Mouse (Mus musculus): Measurements from ENCODE around the gene Uhrf1bp1l. TPM values are rescaled to one million over a fixed set of nuclear protein-coding genes. Genes with fewer than 3 reads are reported as not detected.

Gene Uhrf1bp1l
- polyA plus RNA-seq, 1 experiment from 2014 or later = 22.5 TPM

DNA sequence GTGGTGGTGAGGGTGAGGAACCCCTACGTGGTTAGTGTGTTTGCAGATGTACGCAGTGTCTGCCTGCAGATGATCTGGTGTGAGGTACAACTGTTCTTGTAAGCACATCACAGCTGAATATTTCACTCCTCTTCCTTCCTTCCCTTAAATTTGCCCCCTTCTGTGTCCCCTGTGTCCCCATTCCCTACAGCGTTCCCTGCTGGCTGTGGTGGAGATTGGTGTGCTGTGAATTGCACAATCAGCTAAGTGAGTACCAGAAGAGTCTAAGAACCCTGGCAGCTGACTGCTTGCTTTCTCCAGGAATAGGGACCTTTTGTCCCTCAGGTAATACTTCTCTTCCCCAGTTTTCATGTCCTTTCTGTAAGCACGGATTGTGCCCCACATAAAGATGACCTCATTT, 10.4 kb downstream of the Uhrf1bp1l start:
- no peak overlapping the region for H3K9ac ChIP-seq (ENCODE audit: low read length)
- WGBS = 77% methylated on average over 4 of the region's 4 CpGs
- ATAC-seq (ENCODE audit: insufficient read depth, low FRiP score) = no peak
- H3K27me3 ChIP-seq (ENCODE audit: control insufficient read depth, insufficient read depth, low read length) = no peaks in the 10 kb centered on the region
- H3K4me3 ChIP-seq (replicated peaks; ENCODE audit: low read length) = no peak overlapping the region
- H3K27ac ChIP-seq (ENCODE audit: low read length) = no peak overlapping the region
- H3K36me3 ChIP-seq (ENCODE audit: control insufficient read depth, insufficient read depth, low read length) = no peaks in the 10 kb centered on the region
- H3K4me1 ChIP-seq (ENCODE audit: control insufficient read depth, insufficient read depth, low read length) = no peaks in the 10 kb centered on the region
- H3K9me3 ChIP-seq (replicated peaks; ENCODE audit: control insufficient read depth, low read length) = no peaks in the 10 kb centered on the region
- H3K4me2 ChIP-seq (ENCODE audit: low read depth, low read length) = no peak overlapping the region

DNA sequence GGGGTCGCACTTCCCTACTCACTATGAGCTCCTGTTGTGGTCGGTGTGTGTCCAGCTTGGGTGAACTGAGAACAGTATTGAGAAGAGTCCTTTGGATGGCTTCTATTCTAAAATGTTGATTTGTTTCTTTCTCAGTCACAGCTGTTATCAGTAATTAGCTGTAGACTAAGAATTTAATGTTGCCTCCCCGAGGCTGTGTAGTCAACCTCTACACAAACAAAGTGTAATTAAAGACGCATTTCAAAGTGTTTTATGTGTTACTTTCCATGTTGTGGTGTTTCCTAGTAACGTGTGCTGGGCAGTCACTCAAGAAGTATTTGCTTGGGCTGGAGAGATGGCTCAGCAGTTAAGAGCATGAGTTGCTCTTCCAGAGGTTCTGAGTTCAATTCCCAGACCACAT, 16.0 kb downstream of the Uhrf1bp1l start:
- Histone ChIP-seq H3K4me1 (ENCODE audit: control insufficient read depth, insufficient read depth, low read length) (no peaks in the 10 kb centered on the region), H3K9ac (ENCODE audit: low read length) (no peak overlapping the region), H3K9me3 (replicated peaks; ENCODE audit: control insufficient read depth, low read length) (no peaks in the 10 kb centered on the region), H3K4me2 (ENCODE audit: low read depth, low read length) (no peak overlapping the region), H3K36me3 (ENCODE audit: control insufficient read depth, insufficient read depth, low read length) (no peaks in the 10 kb centered on the region), H3K27me3 (ENCODE audit: control insufficient read depth, insufficient read depth, low read length) (no peaks in the 10 kb centered on the region), H3K27ac (ENCODE audit: low read length) (no peak overlapping the region), H3K4me3 (replicated peaks; ENCODE audit: low read length) (no peak overlapping the region)
- ATAC-seq (ENCODE audit: insufficient read depth, low FRiP score) = no peak
- WGBS = 87% methylated on average over 5 of the region's 5 CpGs

DNA sequence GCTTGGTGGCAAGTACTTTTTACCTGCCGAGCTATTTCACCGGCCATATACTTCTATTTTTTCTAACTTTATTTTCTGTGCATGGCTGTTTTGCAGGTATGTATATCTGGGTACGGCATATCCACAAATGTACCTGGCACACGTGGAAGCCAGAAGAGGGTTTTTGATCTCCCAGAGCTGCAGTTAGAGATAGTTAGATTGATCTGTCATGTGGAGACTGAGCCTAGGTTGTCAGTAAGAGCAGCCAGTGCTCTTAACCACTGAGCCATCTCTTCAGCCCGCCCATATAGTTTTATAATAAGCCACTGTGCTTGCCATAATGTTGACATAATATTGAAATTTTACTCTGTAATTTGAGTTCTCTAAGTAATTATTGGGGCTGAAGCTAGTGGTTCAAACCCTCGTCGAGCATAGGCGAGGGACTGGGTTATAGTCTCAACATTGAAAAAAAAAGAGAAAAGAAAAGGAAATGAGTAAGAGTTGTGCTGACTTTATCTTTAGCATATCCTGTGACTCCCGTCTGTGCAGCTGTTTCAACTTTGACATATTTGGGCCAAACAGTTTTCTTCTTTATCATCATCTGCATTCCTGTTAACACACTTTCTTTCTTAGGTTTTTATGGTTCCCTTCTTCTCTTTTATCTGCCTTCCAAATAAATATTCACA, 19.8 kb downstream of the Uhrf1bp1l start:
- Histone ChIP-seq H3K36me3 (ENCODE audit: control insufficient read depth, insufficient read depth, low read length) (no peaks in the 10 kb centered on the region), H3K27ac (ENCODE audit: low read length) (no peak overlapping the region), H3K4me2 (ENCODE audit: low read depth, low read length) (no peak overlapping the region), H3K9ac (ENCODE audit: low read length) (no peak overlapping the region), H3K4me1 (ENCODE audit: control insufficient read depth, insufficient read depth, low read length) (peaks cover 7% of the 10 kb centered on the region; the same call in 1 of the 2 replicates), H3K9me3 (replicated peaks; ENCODE audit: control insufficient read depth, low read length) (no peaks in the 10 kb centered on the region), H3K27me3 (ENCODE audit: control insufficient read depth, insufficient read depth, low read length) (no peaks in the 10 kb centered on the region), H3K4me3 (replicated peaks; ENCODE audit: low read length) (no peak overlapping the region)
- WGBS = 73% methylated on average over 9 of the region's 9 CpGs
- no peak for ATAC-seq (ENCODE audit: insufficient read depth, low FRiP score)

DNA sequence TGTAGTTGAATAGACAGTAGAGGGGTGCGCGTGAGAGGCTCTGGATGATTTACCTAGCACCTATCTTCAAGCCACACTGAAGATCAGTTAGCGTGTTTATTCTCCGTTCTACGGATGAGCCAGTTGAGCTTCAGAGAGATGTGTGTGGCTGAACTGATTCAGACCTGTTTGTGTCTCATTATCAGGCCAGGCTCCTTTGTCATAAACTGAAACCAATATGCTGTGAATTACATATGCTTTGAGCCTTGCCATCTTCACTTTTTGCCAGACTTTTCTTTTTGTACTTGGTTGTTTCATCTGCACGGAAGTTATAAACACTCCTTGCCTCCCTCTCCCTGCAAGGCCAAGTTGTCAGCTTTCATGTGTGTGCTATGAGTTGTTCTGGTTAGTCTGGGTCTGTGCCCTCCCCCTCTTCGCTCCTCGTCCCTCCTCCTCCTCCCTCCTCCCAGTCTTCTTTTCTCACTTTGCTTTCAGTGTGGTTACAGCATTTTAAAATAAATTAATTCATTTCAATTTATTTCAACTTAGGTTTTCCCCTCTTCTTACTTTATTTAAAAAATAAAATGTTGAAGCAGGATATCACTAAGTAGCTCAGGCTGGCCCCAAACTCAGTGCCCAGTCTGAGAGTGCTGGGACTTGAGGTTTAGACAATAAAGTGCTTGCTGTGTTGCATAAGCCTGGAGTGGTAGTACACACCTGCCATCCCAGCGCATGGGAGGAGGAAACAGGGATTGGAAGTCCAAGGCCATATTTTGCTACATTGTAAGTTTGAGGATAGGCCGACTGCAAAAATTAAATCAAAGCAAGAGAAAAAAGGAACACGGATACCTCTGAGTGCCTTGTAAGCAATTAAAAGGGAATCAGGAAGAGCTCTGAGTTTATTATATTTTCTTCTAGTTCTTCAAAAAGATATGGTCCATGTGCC, 21.3 kb downstream of the Uhrf1bp1l start:
- no peak overlapping the region for H3K9ac ChIP-seq (ENCODE audit: low read length)
- ATAC-seq (ENCODE audit: insufficient read depth, low FRiP score) = no peak
- WGBS = 78% methylated on average over 11 of the region's 11 CpGs

DNA sequence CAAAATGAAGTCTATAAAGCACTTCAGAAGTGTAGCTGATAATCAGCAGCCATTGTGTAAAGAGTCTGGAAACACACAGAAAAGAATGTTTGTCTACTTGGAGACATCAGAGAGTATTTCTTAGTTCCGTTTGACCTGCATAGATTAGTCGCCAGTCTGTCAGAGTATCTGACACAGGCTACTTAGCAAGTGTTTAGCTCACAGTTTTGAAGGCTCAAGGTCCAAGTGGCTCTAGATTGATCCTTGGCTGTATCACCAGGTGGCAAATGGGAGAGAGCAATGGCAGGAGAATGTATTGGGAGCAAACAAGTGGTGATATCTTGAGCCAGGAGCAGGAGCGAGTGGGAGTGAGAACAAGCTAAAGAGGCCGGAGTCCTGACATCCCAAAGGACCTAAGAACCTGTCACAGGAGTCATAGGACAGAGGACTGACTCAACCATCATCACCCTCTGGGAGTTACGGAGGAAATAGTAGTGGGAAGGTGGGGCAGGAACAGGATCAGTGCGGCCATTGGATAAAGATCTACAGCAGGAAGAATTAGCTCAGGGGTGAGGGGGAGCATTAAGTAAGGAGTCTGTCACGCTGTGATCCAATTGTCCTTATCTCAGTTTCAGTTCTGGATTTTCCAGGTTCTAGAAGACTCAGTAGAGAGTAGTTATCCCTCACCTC, 23.7 kb downstream of the Uhrf1bp1l start:
- no peaks in the 10 kb centered on the region for H3K27me3 ChIP-seq (ENCODE audit: control insufficient read depth, insufficient read depth, low read length)
- H3K9me3 ChIP-seq (replicated peaks; ENCODE audit: control insufficient read depth, low read length) = no peaks in the 10 kb centered on the region
- peak overlapping the region; percentile 72; the same call in 1 of the 2 replicates for H3K27ac ChIP-seq (ENCODE audit: low read length)
- peak; percentile 42; the same call in 1 of the 2 replicates for ATAC-seq (ENCODE audit: insufficient read depth, low FRiP score)
- H3K4me3 ChIP-seq (replicated peaks; ENCODE audit: low read length) = no peak overlapping the region
- peaks cover 7% of the 10 kb centered on the region; the same call in 1 of the 2 replicates for H3K4me1 ChIP-seq (ENCODE audit: control insufficient read depth, insufficient read depth, low read length)
- 56% methylated on average over 7 of the region's 7 CpGs for whole genome bisulfite sequencing
- H3K9ac ChIP-seq (ENCODE audit: low read length) = no peak overlapping the region
- H3K4me2 ChIP-seq (ENCODE audit: low read depth, low read length) = peak overlapping the region; percentile 34
- H3K36me3 ChIP-seq (ENCODE audit: control insufficient read depth, insufficient read depth, low read length) = no peaks in the 10 kb centered on the region

More for the DNA sequence above, 21.3 kb downstream of the Uhrf1bp1l start:
- Histone ChIP-seq H3K27ac (ENCODE audit: low read length) (no peak overlapping the region), H3K36me3 (ENCODE audit: control insufficient read depth, insufficient read depth, low read length) (no peaks in the 10 kb centered on the region), H3K4me2 (ENCODE audit: low read depth, low read length) (no peak overlapping the region), H3K4me1 (ENCODE audit: control insufficient read depth, insufficient read depth, low read length) (peaks cover 7% of the 10 kb centered on the region; the same call in 1 of the 2 replicates), H3K9me3 (replicated peaks; ENCODE audit: control insufficient read depth, low read length) (no peaks in the 10 kb centered on the region), H3K27me3 (ENCODE audit: control insufficient read depth, insufficient read depth, low read length) (no peaks in the 10 kb centered on the region), H3K4me3 (replicated peaks; ENCODE audit: low read length) (no peak overlapping the region)

DNA sequence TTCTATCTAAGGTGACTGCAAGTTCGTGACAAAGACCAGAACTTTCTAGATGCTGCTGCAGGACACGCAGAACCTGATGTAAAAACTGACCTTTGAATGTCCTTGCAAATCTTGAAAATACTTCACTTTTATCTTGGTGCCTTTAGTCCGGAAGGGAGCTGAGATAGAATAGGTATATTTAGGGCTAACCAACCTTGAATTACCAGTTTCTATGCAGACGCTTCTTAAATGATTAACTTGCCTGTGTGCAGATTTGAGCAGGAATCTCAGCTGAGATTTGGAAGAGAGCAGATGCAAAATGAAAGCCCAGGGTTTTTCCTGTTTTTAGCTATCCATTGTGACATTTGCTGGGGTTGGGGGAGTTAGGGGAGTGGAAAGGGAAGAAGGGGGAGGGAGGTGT, 24.3 kb downstream of the Uhrf1bp1l start:
- H3K4me2 ChIP-seq (ENCODE audit: low read depth, low read length) = peak overlapping the region; percentile 34
- peaks cover 7% of the 10 kb centered on the region; the same call in 1 of the 2 replicates for H3K4me1 ChIP-seq (ENCODE audit: control insufficient read depth, insufficient read depth, low read length)

DNA sequence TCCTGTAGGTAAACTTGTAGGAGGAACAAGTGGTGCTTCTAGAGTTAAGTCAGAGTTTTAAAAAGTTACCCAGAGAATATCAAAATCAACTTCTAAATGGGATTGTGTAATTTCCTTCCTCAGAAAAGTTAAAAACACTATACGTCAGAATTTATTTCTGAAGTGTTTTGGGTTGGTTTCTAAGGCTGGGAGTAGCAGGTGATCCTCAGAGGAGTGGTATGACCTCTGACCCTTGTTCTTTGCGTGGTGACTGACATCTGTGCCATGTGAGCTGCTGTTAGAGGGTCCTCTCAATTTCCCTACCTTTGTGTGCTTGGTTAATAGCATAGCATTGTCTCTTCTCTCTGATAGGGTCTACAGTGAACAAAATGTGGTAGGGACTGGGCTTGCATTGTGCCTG, 27.1 kb downstream of the Uhrf1bp1l start:
- 58% methylated on average over 2 of the region's 2 CpGs for WGBS
- no peaks in the 10 kb centered on the region for H3K9me3 ChIP-seq (replicated peaks; ENCODE audit: control insufficient read depth, low read length)
- H3K36me3 ChIP-seq (ENCODE audit: control insufficient read depth, insufficient read depth, low read length) = no peaks in the 10 kb centered on the region
- no peak overlapping the region for H3K4me3 ChIP-seq (replicated peaks; ENCODE audit: low read length)
- no peak overlapping the region for H3K27ac ChIP-seq (ENCODE audit: low read length)
- ATAC-seq (ENCODE audit: insufficient read depth, low FRiP score) = no peak
- no peak overlapping the region for H3K9ac ChIP-seq (ENCODE audit: low read length)
- peaks cover 7% of the 10 kb centered on the region; the same call in 1 of the 2 replicates for H3K4me1 ChIP-seq (ENCODE audit: control insufficient read depth, insufficient read depth, low read length)
- H3K27me3 ChIP-seq (ENCODE audit: control insufficient read depth, insufficient read depth, low read length) = no peaks in the 10 kb centered on the region
- H3K4me2 ChIP-seq (ENCODE audit: low read depth, low read length) = no peak overlapping the region

More for the DNA sequence above, 24.3 kb downstream of the Uhrf1bp1l start:
- Histone ChIP-seq H3K27ac (ENCODE audit: low read length) (peak overlapping the region; percentile 72; the same call in 1 of the 2 replicates), H3K9me3 (replicated peaks; ENCODE audit: control insufficient read depth, low read length) (no peaks in the 10 kb centered on the region), H3K27me3 (ENCODE audit: control insufficient read depth, insufficient read depth, low read length) (no peaks in the 10 kb centered on the region), H3K4me3 (replicated peaks; ENCODE audit: low read length) (no peak overlapping the region), H3K36me3 (ENCODE audit: control insufficient read depth, insufficient read depth, low read length) (no peaks in the 10 kb centered on the region), H3K9ac (ENCODE audit: low read length) (no peak overlapping the region)
- 43% methylated on average over 4 of the region's 4 CpGs for WGBS
- peak; percentile 48; the same call in 1 of the 2 replicates for ATAC-seq (ENCODE audit: insufficient read depth, low FRiP score)

DNA sequence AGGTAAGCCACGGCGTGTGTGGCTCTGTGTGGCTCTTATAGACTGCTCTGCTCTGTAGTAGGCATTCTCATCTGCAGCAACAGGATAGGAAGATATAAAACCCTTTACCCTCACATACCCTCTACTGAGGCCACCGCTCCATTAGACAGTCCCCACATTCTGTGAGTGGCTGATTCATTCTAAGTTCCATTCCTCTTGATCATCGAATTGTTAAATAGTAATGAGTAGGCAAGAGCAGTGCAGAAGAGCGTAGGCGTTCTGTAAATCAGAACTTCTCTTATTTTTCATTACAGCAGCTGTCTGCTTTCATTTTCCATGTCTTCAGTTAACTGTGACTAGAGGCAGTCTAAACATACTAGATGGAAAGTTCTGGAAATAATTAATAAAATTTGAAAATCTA, 31.2 kb downstream of the Uhrf1bp1l start:
- no peak overlapping the region for H3K4me2 ChIP-seq (ENCODE audit: low read depth, low read length)
- H3K36me3 ChIP-seq (ENCODE audit: control insufficient read depth, insufficient read depth, low read length) = no peaks in the 10 kb centered on the region
- no peaks in the 10 kb centered on the region for H3K4me1 ChIP-seq (ENCODE audit: control insufficient read depth, insufficient read depth, low read length)
- no peaks in the 10 kb centered on the region for H3K9me3 ChIP-seq (replicated peaks; ENCODE audit: control insufficient read depth, low read length)
- WGBS = 91% methylated on average over 6 of the region's 6 CpGs
- no peak overlapping the region for H3K27ac ChIP-seq (ENCODE audit: low read length)
- H3K4me3 ChIP-seq (replicated peaks; ENCODE audit: low read length) = no peak overlapping the region
- H3K9ac ChIP-seq (ENCODE audit: low read length) = no peak overlapping the region
- no peak for ATAC-seq (ENCODE audit: insufficient read depth, low FRiP score)
- H3K27me3 ChIP-seq (ENCODE audit: control insufficient read depth, insufficient read depth, low read length) = no peaks in the 10 kb centered on the region
